Mouse (Mus musculus): ENCODE results near the gene Ugt1a2. TPM values are rescaled to one million over a fixed set of nuclear protein-coding genes. Genes with fewer than 3 reads are reported as not detected.

Gene Ugt1a2
- total and polyA plus RNA-seq, 3 experiments: 0.05 TPM; not detected in 2

GRCm38 (mm10) chr1:88258881-88259642, 58.7 kb downstream of the Ugt1a2 start:
- H3K4me3 ChIP-seq (ENCODE audit: low read depth, low read length): no peak overlapping the region
- TF ChIP-seq TAL1 (conservative IDR thresholded peaks at IDR 0.05; ENCODE audit: low read depth, low read length): no peak
- TF ChIP-seq POLR2AphosphoS5 (IDR thresholded peaks at IDR 0.05; ENCODE audit: insufficient replicate concordance, low read depth, low read length): peak; percentile 82; the same call in 1 of the 2 replicates
- TF ChIP-seq GATA1 (IDR thresholded peaks at IDR 0.05; ENCODE audit: borderline replicate concordance, low read length): peak; percentile 33; the same call in 1 of the 2 replicates
- TF ChIP-seq GATA2 (IDR thresholded peaks at IDR 0.05; ENCODE audit: borderline replicate concordance, low read depth, low read length): no peak
- no peak for TF ChIP-seq CTCF (IDR thresholded peaks at IDR 0.05; ENCODE audit: low read depth, low read length)
- peaks cover 21% of the 10 kb centered on the region for H3K4me1 ChIP-seq (ENCODE audit: insufficient read depth, low read depth, low read length)
- H3K9me3 ChIP-seq (replicated peaks): no peaks in the 10 kb centered on the region
- DNase-seq (ENCODE audit: low spot score) (no peak), ATAC-seq (ENCODE audit: extremely low read depth, insufficient number of reproducible peaks, low FRiP score, poor library complexity, severe bottlenecking) (no peak)
- H3K36me3 ChIP-seq (replicated peaks): peaks cover 51% of the 10 kb centered on the region
- H3K27me3 ChIP-seq (ENCODE audit: insufficient read depth, low read length): peaks cover 20% of the 10 kb centered on the region

- Histone ChIP-seq H3K4me3 (ENCODE audit: low read depth, low read length) (no peak overlapping the region), H3K36me3 (replicated peaks) (peaks cover 56% of the 10 kb centered on the region), H3K27me3 (ENCODE audit: insufficient read depth, low read length) (peaks cover 19% of the 10 kb centered on the region), H3K9me3 (replicated peaks) (no peaks in the 10 kb centered on the region), H3K4me1 (ENCODE audit: insufficient read depth, low read depth, low read length) (peaks cover 20% of the 10 kb centered on the region)
- TF ChIP-seq TAL1 (conservative IDR thresholded peaks at IDR 0.05; ENCODE audit: low read depth, low read length) (no peak), GATA1 (IDR thresholded peaks at IDR 0.05; ENCODE audit: borderline replicate concordance, low read length) (no peak), CTCF (IDR thresholded peaks at IDR 0.05; ENCODE audit: low read depth, low read length) (no peak), GATA2 (IDR thresholded peaks at IDR 0.05; ENCODE audit: borderline replicate concordance, low read depth, low read length) (no peak), POLR2AphosphoS5 (IDR thresholded peaks at IDR 0.05; ENCODE audit: insufficient replicate concordance, low read depth, low read length) (no peak)
- ATAC-seq (ENCODE audit: extremely low read depth, insufficient number of reproducible peaks, low FRiP score, poor library complexity, severe bottlenecking) (no peak), DNase-seq (ENCODE audit: low spot score) (no peak)
Observed at GRCm38 (mm10) chr1:88259643-88260024, 59.2 kb downstream of the Ugt1a2 start.

- peaks cover 14% of the 10 kb centered on the region for H3K27me3 ChIP-seq (ENCODE audit: insufficient read depth, low read length)
- DNase-seq (ENCODE audit: low spot score) (no peak), ATAC-seq (ENCODE audit: extremely low read depth, insufficient number of reproducible peaks, low FRiP score, poor library complexity, severe bottlenecking) (no peak)
- peaks cover 61% of the 10 kb centered on the region for H3K36me3 ChIP-seq (replicated peaks)
- no peaks in the 10 kb centered on the region for H3K9me3 ChIP-seq (replicated peaks)
- TF ChIP-seq CTCF (IDR thresholded peaks at IDR 0.05; ENCODE audit: low read depth, low read length) (no peak), GATA1 (IDR thresholded peaks at IDR 0.05; ENCODE audit: borderline replicate concordance, low read length) (no peak), GATA2 (IDR thresholded peaks at IDR 0.05; ENCODE audit: borderline replicate concordance, low read depth, low read length) (no peak), POLR2AphosphoS5 (IDR thresholded peaks at IDR 0.05; ENCODE audit: insufficient replicate concordance, low read depth, low read length) (peak; percentile 82)
- no peak overlapping the region for H3K4me3 ChIP-seq (ENCODE audit: low read depth, low read length)
- peaks cover 20% of the 10 kb centered on the region for H3K4me1 ChIP-seq (ENCODE audit: insufficient read depth, low read depth, low read length)
Observed at GRCm38 (mm10) chr1:88260114-88260513, 59.7 kb downstream of the Ugt1a2 start.

GRCm38 (mm10) chr1:88260604-88261377, 60.4 kb downstream of the Ugt1a2 start:
- no peak for DNase-seq (ENCODE audit: low spot score)
- ATAC-seq (ENCODE audit: extremely low read depth, insufficient number of reproducible peaks, low FRiP score, poor library complexity, severe bottlenecking): no peak
- Histone ChIP-seq H3K4me3 (ENCODE audit: low read depth, low read length) (no peak overlapping the region), H3K4me1 (ENCODE audit: insufficient read depth, low read depth, low read length) (peaks cover 20% of the 10 kb centered on the region), H3K36me3 (replicated peaks) (peaks cover 68% of the 10 kb centered on the region), H3K27me3 (ENCODE audit: insufficient read depth, low read length) (peaks cover 8% of the 10 kb centered on the region), H3K9me3 (replicated peaks) (no peaks in the 10 kb centered on the region)
- TF ChIP-seq CTCF (IDR thresholded peaks at IDR 0.05; ENCODE audit: low read depth, low read length) (no peak; the same call in 1 of the 2 replicates), GATA2 (IDR thresholded peaks at IDR 0.05; ENCODE audit: borderline replicate concordance, low read depth, low read length) (no peak), POLR2AphosphoS5 (IDR thresholded peaks at IDR 0.05; ENCODE audit: insufficient replicate concordance, low read depth, low read length) (no peak; the same call in 1 of the 2 replicates), GATA1 (IDR thresholded peaks at IDR 0.05; ENCODE audit: borderline replicate concordance, low read length) (no peak), TAL1 (conservative IDR thresholded peaks at IDR 0.05; ENCODE audit: low read depth, low read length) (no peak)

GRCm38 (mm10) chr1:88261706-88262105, 61.3 kb downstream of the Ugt1a2 start:
- no peak for ATAC-seq (ENCODE audit: extremely low read depth, insufficient number of reproducible peaks, low FRiP score, poor library complexity, severe bottlenecking)
- Histone ChIP-seq H3K9me3 (replicated peaks) (no peaks in the 10 kb centered on the region), H3K4me3 (ENCODE audit: low read depth, low read length) (no peak overlapping the region), H3K27me3 (ENCODE audit: insufficient read depth, low read length) (no peaks in the 10 kb centered on the region; the same call in 1 of the 2 replicates), H3K36me3 (replicated peaks) (peaks cover 77% of the 10 kb centered on the region), H3K4me1 (ENCODE audit: insufficient read depth, low read depth, low read length) (peaks cover 20% of the 10 kb centered on the region)
- DNase-seq (ENCODE audit: low spot score): no peak
- TF ChIP-seq GATA2 (IDR thresholded peaks at IDR 0.05; ENCODE audit: borderline replicate concordance, low read depth, low read length) (no peak), TAL1 (conservative IDR thresholded peaks at IDR 0.05; ENCODE audit: low read depth, low read length) (no peak), POLR2AphosphoS5 (IDR thresholded peaks at IDR 0.05; ENCODE audit: insufficient replicate concordance, low read depth, low read length) (no peak), CTCF (IDR thresholded peaks at IDR 0.05; ENCODE audit: low read depth, low read length) (no peak), GATA1 (IDR thresholded peaks at IDR 0.05; ENCODE audit: borderline replicate concordance, low read length) (no peak)

GRCm38 (mm10) chr1:88262255-88262654, 61.9 kb downstream of the Ugt1a2 start:
- TF ChIP-seq CTCF (IDR thresholded peaks at IDR 0.05; ENCODE audit: low read depth, low read length) (no peak), TAL1 (conservative IDR thresholded peaks at IDR 0.05; ENCODE audit: low read depth, low read length) (no peak), GATA1 (IDR thresholded peaks at IDR 0.05; ENCODE audit: borderline replicate concordance, low read length) (no peak), POLR2AphosphoS5 (IDR thresholded peaks at IDR 0.05; ENCODE audit: insufficient replicate concordance, low read depth, low read length) (no peak), GATA2 (IDR thresholded peaks at IDR 0.05; ENCODE audit: borderline replicate concordance, low read depth, low read length) (no peak)
- Histone ChIP-seq H3K27me3 (ENCODE audit: insufficient read depth, low read length) (no peaks in the 10 kb centered on the region; the same call in 1 of the 2 replicates), H3K36me3 (replicated peaks) (peaks cover 82% of the 10 kb centered on the region), H3K9me3 (replicated peaks) (no peaks in the 10 kb centered on the region), H3K4me3 (ENCODE audit: low read depth, low read length) (no peak overlapping the region), H3K4me1 (ENCODE audit: insufficient read depth, low read depth, low read length) (peaks cover 20% of the 10 kb centered on the region)
- peak; percentile 70 for DNase-seq (ENCODE audit: low spot score)
- ATAC-seq (ENCODE audit: extremely low read depth, insufficient number of reproducible peaks, low FRiP score, poor library complexity, severe bottlenecking): peak; percentile 9; the same call in 1 of the 2 replicates

Measured in G1E (cell line).